Mouse (Mus musculus): ENCODE results near the gene Mrpl37. TPM values are rescaled to one million over a fixed set of nuclear protein-coding genes. Genes with fewer than 3 reads are reported as not detected.

Mrpl37 gene
- total RNA-seq, 2 experiments from 2014 or later = 64.9 to 67.0 TPM

DNA sequence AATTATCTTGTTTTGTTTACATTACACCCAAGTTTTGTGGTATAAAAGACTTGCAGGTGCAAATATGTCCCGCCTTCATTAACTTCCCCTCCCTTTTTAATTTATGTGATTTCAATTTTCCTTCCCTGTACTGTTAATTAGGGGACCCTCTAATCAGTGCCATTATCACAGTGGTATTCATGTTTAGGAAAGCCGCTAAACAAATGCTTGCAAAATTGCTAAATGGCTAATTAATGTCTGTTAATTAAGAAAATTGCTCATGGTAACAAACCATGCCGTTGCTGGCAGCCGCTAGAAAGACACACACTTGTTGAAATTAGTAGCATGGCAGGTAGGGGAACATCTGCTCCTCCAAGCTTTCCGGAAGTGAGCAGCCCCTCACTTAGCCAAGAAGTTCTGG is 41.3 kb downstream of the Mrpl37 start:
- intact Hi-C loops (cut with DNase I) = no loop called here

DNA sequence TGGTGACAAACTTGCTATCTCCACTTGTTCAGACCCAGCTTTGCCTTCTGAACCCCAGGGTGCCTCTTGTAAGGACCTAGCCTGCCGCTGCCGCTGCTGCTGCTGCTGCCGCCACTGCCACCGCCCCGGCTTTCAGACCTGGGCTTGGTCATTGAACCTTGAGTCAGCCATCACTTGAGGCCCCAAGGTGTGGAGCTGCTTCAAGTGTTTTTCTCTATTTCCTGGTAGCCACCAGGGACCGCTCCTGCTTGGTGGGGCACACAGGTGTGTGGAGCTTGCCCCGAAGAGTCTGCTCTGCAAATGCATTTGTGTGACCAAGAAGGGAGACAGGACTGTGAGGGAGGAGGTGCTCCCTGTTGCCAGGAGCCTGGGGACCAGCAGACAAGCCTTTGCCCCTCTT is 41.8 kb downstream of the Mrpl37 start:
- intact Hi-C loops (cut with DNase I) = no loop called here
- no peak for DNase-seq (ENCODE audit: low spot score in 2 of 2)

More for the DNA sequence above, 41.3 kb downstream of the Mrpl37 start:
- no peak for DNase-seq (ENCODE audit: low spot score in 2 of 2)

DNA sequence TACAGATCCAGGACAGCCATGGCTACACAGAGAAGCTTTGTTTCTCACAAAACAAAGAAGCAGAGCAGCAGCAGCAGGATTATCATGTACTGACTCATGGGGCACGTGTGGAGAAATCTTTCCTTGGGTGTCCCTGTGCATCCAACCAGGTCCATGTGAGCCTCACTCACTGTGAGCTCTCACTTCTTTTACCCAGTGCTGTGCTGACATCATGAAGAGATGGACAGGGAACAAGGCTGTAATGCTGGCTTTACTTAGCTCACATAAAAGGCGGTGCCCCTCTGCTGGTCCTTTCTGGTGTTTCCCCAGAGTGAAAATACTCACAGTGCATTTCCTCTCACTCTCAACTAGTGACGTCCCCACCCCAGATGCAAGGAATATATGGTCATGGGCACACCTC is 45.2 kb downstream of the Mrpl37 start:
- intact Hi-C loops (cut with DNase I) = no loop called here
- DNase-seq (ENCODE audit: low spot score in 2 of 2) = no peak

DNA sequence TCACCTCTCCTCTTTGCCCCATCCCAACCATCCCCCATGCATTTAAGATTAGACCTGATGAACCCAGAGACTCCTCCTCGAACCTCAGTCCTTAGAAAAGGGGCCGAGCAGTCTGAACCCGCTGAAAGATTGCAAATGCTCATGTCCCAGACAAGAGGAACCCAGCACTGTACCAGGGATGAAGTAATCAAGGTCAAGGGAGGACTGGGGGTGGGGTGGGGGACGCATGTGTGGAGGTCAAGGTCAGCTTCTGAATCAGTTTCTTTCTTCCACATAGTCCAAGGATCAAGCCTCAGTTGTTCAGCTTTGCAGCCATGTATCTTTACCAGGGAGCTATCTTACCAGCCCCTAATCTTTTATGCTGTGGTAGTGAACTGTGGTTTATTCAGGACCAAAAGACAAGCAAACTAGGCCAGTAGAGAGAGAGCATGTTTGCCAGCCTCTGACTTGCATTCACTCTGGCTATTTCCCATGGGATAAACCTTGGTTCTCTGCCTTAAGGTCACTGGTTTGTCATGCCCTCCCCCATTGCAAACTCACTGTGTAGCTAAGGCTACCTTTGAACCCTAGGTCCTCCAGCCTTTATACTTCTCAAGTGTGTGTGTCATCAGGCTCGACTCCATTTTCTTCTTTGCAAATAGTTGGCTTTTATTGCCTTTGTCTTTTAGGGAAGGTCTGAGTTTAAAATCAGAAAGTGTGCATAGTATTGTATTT is 46.2 kb downstream of the Mrpl37 start:
- intact Hi-C loops (cut with DNase I) = no loop called here
- DNase-seq (ENCODE audit: low spot score in 2 of 2) = no peak

DNA sequence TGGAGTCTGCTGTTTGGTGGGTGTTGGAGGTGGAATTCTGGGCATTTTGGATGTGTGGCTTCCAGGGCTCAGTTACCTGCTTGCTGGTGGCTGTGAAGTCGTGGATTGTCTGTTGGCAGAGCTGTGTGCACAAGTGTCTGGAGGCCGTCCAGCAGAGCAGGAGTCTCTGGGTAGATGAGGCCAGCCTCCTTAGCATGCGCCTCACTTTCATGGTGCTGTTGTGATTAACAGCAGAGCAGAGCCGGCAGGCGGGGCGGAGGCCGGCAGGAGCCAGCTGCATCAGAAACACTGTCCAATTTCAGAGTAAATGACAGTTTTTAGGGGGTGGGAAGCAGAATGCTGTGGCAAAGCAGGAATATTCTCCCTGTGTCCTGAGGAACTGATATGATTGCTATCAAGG is 47.6 kb downstream of the Mrpl37 start:
- intact Hi-C loops (cut with DNase I) = no loop called here
- DNase-seq (ENCODE audit: low spot score in 2 of 2) = peak; percentile 57 to 63

DNA sequence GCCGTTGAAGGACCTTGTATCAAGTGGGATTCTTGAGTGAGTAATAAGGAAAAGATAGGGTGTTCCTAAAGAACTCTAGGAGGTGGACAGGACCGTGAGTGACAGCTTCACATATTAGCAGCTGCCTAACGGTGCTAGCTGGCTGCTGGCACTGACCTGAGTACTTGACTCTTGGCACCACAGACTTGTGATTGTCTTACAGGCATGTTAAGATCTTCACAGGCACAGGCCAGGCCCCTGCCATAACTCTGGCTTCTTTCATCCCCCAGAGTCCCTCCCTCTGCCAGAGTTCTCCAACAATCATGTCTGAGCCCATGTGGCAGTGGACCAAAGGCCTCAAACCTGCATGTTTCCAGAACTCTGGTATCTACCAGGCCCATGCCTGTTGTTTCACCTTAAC is 48.1 kb downstream of the Mrpl37 start:
- intact Hi-C loops (cut with DNase I) = no loop called here
- DNase-seq (ENCODE audit: low spot score in 2 of 2) = no peak

DNA sequence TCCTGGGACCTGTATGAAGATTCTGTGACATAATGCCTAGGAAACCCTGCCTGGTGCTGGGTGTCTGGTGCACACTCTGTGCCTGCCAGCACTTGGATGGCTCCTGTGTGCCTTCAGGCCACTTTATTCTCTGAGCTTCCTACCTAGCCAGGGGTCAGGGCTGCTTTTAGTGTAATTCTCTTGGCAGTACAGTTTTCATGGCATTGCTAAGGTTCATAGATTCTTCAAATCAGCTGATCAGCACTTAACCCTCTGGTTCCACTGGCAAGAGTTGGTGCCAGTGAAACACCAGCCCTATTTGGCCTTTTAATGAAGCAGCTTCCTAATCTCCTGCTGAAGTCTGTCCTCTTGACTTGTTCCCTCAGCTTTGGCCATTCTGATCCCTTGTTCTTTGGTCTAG is 49.4 kb downstream of the Mrpl37 start:
- intact Hi-C loops (cut with DNase I) = no loop called here
- no peak for DNase-seq (ENCODE audit: low spot score in 2 of 2)

DNA sequence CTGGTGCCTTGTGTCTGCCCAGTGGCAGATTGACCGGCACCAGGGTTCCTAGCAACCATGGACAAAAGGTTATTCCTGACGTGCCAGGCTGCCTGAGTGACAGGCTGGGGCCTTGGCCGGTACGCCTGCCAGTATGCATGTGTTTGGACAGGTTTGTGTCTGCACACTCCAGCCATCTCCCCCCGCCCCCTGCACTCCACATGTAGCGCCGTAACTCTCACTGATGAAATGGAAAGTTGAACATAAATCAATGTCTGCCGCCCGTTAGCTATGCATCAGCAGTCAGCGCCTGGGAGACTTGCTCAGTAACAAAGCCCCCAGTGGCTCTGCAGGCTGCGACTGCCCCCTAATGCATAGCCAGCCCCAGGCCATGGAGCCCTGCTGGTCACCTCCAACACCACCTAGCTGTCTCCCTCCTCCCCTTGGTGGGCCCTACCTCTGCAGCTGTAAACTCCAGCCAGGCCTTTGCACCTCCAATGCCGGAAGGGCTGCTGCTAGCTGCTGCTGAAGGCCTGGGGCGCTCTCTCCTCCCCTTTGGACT is 50.6 kb downstream of the Mrpl37 start:
- intact Hi-C loops (cut with DNase I) = no loop called here
- DNase-seq (ENCODE audit: low spot score in 2 of 2) = no peak

DNA sequence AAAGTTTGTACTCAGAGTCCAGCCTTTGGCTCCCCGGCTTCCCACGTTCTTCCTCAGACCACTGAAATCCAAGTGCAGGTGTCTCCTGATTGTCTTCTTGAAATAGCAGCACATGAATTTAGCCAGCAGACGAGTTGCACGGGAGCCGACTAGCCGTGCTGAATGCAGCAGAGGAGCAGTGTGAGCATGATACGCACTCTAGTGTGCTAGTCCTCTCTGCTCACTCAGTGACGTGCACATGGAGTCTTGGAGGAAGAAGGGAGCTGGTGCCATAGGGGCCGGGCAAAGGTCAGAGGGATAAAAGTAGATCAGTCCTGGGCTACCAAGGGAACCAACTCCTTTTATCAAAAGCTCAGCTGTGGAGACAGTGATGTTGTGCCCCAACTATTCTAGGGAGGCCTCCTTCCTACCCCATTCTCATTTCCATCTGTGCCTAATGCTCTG is 52.8 kb downstream of the Mrpl37 start:
- intact Hi-C loops (cut with DNase I) = no loop called here
- DNase-seq (ENCODE audit: low spot score in 2 of 2) = no peak

DNA sequence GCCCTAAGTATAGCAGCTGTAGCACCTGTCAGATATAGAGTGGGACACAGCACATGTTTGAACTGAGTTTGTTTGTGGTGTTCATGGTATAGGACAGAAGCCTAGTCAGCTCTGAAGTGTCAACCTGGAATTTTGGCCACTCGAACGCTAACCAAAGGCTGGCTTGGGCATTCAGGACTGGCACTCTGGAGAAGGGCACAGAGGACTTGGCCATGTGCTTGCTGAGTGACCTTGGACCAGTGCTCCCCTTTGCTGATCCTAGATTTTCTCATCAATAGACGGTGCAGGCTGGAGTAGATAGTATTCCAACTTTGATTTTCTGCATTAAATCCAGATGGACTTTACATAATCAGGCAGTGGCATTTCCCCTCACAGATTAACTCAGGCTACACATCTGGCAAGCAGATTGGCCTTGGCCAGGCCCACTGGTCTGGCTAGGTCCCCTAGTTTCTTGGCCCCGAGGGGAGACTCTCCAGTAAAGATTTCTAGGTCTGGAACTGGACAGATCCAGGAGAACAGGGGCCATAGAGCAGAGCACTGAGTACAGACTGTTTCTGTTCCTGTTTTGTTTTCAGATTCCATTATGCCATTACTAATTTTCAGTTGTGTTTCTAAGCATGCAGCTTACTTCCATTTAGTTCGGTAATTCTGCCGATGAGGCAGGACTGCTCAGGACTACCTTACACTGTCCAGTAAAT is 53.4 kb downstream of the Mrpl37 start:
- intact Hi-C loops (cut with DNase I) = no loop called here
- DNase-seq (ENCODE audit: low spot score in 2 of 2) = no peak

DNA sequence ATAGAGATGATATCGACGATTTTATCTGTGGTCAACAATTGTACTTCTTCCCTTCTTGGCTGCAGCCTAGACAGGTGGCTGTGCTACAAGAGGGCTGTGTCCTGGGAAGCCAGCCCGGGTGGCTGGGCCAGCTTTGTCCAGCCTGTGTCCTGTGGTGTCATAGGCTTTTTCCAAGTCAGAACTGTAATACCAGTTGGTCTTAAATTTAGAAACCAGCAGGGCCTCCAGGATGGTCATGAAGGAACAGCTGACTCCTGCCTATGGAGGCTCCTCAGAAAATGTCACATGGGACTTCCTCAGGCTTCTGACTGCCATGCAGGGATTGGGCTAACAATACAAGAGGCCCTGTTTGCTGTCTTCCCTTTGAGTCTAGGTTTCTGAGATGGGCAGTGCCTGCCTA is 54.1 kb downstream of the Mrpl37 start:
- no peak for DNase-seq (ENCODE audit: low spot score in 2 of 2)
- intact Hi-C loops (cut with DNase I) = no loop called here

DNA sequence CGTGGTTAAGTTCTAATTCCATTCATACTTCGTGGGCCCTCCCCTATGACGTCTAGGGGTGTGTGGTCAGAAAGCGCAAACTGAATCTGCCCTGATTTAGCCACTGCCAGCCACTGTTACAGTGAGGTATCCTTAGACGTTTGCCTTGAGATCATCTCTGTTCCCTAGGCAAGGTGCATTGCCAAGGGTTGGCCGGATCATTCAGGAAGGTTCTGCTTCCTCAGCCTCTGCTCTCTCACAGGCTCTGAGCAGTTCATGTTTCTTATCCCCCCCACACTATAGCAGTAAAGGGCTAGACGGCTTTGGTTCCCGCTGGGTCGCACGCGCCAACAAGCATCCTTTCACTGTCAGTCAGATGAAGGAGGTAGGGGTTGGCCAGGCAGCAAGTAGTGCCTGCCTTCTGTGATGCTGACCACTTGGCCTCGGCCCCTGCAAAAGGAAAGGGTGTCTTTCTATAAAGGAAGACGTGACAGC is 54.6 kb downstream of the Mrpl37 start:
- intact Hi-C loops (cut with DNase I) = no loop called here

DNA sequence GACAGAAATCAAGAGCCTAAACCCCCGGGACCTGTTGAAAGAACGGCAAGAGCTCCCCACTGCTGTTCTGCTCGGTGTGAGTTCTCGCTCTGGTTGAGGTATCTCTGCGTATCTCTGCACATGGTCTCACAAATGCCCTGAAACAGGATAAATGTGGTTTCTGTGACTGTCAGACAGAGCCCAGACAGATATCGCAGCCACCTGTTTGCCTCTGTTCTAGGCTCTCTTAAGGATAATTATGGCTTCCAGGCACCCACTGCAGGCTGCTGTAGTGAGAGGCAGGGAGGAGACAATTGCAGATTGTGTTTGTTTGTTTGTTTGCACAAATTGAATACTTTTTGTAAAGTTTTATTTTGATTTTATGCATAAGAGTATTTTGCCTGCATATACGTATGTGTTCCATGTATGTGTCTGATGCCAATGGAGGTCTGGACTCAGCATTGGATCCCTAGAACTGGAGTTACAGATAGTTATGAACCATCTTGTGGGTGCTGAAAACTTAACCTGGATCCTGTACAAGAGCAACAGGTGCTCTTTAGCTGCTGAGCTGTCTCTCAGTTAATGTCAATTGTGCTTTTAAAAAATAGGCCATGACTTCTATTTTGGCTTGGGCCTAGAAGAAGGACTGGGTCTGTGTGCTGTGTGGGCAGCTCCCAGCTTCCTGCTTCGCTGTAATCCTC is 55.2 kb downstream of the Mrpl37 start:
- intact Hi-C loops (cut with DNase I) = no loop called here
- DNase-seq (ENCODE audit: low spot score in 2 of 2) = no peak

More for the DNA sequence above, 54.6 kb downstream of the Mrpl37 start:
- DNase-seq (ENCODE audit: low spot score in 2 of 2) = no peak

DNA sequence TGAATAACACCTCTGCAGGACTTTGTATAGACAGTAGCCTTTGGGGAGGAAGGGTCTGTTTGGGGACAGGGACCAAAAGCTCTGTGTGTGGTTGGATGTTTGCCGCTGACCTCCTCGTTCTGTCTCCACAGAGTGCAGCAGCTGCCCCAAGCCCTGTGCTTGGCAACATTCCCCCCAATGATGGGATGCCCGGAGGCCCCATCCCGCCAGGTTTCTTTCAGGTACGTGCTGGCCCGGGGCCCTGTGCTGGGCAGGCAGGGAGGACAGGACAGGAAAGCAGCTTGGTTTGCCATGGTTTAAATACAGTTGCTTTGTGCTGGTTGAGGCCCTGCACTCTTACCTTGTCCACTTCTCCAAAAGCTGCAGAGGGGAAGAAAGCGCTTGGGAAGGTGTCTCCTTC is 57.1 kb downstream of the Mrpl37 start:
- DNase-seq (ENCODE audit: low spot score in 2 of 2) = no peak
- intact Hi-C loops (cut with DNase I) = no loop called here

DNA sequence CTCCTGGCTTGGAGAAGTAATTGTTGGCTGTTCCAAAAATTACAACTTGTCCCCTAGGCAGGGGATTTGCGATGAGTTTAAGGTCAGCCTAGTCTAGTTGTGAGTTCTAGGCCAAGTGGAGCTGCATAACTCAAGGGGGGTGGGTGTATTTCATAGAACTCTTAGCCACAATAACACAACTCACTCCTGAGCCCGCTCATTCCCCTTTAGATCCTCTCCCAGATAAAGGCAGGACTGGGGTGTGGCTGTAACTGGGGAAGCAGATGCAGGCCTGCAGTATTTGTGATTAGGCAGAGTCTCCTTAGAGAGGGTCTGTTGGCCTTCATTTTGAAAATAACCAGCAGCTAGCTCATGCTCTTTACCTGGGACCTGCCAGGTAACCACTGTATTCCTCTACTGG is 58.5 kb downstream of the Mrpl37 start:
- intact Hi-C loops (cut with DNase I) = no loop called here
- DNase-seq (ENCODE audit: low spot score in 2 of 2) = no peak

DNA sequence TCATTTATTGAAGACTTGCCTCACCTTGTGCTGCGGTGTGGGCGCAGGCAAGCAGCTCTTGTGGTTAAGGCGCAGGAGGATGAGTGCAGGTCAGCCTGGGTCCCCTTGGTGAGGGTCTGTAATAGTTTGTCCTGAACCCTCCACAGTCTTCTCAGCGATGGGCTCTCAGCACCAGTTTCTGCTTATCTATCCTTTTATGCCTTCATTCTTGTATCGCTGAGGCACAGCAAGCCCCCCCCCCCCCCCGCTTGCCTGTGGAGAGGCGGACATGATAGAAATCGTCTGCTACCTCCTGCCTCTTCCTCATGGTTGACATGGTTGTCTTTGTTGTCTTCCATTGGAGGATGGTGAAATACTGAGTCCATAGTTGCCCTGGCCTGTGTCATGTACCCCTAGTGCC is 59.3 kb downstream of the Mrpl37 start:
- DNase-seq (ENCODE audit: low spot score in 2 of 2) = no peak
- intact Hi-C loops (cut with DNase I) = no loop called here

DNA sequence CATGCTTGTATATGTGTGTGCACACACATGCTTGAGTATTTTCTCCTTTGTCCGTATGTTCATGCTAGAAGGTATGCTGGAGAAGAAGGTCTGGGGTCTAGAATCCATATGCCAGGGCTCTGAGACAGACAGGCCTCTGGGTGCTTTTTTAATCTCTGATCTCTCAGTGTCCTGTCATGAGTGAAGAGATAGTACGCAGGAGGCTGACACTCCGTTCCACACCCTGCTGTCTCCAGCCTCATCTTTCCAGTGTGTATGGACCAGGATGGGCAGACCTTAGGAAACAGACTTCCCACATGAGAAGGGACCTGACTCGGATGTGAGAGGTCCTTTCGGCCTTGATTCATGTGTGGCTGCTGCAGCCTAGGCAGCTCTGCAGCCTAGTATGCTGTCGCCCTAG is 59.9 kb downstream of the Mrpl37 start:
- no peak for DNase-seq (ENCODE audit: low spot score in 2 of 2)
- intact Hi-C loops (cut with DNase I) = no loop called here

DNA sequence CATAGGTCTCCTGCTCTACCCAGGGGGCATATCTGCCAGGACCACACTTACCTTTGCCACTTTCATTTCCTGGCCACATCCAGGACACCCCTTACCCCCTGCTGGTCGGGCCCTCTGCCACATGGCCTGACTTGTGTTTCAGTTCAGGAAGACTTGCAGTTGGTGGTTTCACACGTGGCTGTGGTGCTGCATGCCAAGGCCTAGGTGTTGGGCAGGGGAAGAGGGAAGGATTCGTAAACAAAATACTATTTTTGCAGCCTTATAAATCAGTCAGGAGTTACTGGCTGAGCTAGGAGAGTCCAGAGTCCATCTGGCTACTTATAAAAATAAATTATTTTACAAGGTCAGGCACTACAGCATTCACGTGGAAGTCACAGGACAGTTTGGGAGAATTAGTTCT is 60.4 kb downstream of the Mrpl37 start:
- no peak for DNase-seq (ENCODE audit: low spot score in 2 of 2)
- intact Hi-C loops (cut with DNase I) = no loop called here

All from left cerebral cortex, postnatal 14 days (tissue).